Mouse (Mus musculus): ENCODE results near the gene Actr3b. TPM values are rescaled to one million over a fixed set of nuclear protein-coding genes. Genes with fewer than 3 reads are reported as not detected.

Actr3b gene
- polyA plus RNA-seq, 1 experiment from 2014 or later: 7.2 TPM

DNA sequence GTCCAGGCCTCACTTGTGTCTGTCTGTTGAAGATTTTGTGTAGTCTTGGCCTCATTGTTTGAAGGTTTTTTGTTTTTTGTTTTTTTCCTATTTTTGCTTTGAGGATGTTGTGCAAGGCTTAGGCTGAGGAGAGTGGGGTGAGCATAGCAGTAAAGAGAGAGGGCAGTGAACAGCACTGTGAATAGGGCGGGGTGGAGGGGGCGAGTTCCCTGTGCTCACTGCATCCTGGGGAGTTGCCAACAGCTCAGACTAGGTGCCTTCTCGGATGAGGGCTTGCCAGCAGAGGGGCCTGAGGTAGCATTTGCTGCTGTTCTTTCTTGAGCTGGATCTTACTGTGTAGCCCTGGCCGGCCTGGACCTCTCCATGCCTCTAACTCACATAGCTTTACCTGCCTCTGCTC is 41.9 kb downstream of the Actr3b start:
- Histone ChIP-seq H3K36me3 (no peaks in the 10 kb centered on the region), H3K9me3 (replicated peaks) (no peaks in the 10 kb centered on the region), H3K4me3 (no peak overlapping the region), H3K27me3 (ENCODE audit: low read depth, poor library complexity, severe bottlenecking) (no peaks in the 10 kb centered on the region), H3K27ac (replicated peaks) (no peak overlapping the region), H3K4me1 (peaks cover 6% of the 10 kb centered on the region; the same call in 1 of the 2 replicates)
- WGBS: 62% methylated on average over 4 of the region's 4 CpGs
- no peak for DNase-seq (ENCODE audit: low spot score)

DNA sequence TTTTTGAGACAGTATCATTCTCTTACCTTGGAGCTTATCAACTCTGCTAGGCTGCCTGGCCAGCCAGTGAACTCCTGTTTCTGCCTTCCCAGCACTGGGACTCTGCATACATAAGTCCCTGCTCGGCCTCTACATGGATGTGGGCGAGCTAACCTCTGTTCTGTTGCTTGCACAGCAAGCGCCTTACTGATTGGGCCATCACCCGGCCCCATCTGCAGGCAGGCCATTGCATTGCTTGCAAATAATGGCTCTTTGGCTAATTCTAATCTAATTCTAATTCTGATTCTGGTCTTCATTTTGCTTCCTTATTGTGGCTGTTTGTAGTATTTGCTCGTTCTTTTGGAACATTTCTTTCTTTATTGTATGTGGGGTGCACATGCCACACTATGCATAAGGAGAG is 44.8 kb downstream of the Actr3b start:
- Histone ChIP-seq H3K27me3 (ENCODE audit: low read depth, poor library complexity, severe bottlenecking) (no peaks in the 10 kb centered on the region), H3K27ac (replicated peaks) (no peak overlapping the region), H3K4me1 (peaks cover 4% of the 10 kb centered on the region; the same call in 1 of the 2 replicates), H3K36me3 (no peaks in the 10 kb centered on the region), H3K9me3 (replicated peaks) (no peaks in the 10 kb centered on the region), H3K4me3 (no peak overlapping the region)
- 88% methylated on average over 5 of the region's 5 CpGs for WGBS
- peak; percentile 3 for DNase-seq (ENCODE audit: low spot score)

DNA sequence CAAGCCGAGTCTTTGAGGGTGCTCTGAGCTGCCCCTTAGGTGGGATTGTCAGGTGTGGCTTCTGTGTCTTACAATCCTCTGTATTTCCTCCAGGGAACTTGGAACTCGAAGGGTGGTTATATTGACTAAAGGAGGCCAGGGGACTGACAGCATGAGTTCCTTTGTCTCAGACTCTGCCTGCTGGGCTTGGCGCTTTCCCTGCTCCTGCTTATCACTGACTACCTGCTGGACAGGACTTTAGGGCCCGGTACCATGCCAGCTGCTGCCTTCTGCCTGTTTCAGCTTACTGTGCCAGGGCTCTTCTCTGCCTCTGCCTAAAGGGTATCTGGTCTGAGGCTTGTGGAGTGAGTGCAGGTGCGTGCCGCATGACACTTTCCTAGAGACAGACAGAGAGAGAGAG is 53.1 kb downstream of the Actr3b start:
- no peak overlapping the region for H3K4me3 ChIP-seq

DNA sequence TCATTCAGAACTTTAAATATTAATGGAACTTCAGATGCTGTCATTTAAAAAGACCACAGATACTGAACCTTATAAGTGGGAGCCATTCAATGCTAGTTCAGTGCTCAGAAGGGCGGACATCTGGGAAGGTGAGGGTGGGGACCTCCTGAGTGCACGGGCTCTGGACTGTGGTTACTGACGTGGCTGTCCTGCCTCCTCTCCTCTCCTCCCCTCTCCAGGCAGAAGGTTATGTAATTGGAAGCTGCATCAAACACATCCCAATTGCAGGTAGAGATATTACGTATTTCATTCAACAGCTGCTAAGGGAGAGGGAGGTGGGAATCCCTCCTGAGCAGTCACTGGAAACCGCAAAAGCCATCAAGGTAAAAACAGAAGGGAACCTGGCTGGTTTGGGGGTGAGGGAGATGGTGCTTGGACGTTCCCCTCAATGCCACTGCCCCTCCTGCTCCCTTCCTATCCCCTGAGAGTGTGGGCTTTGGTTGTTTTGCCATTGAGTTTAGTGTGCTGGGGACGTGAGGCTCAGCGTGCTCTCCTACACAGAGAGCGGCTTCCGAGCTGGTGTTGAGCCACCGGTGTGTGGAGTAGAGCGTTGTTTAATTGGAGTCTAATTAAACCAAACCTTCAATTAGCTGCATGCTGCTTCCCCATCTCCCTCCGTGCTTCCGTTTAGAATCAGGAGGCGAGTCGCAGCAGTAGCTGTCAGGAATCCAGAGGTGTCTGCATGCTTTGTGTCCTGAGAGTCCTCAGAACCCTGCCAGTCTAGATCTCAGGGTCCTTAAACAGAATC is 69.7 kb downstream of the Actr3b start:
- no peaks in the 10 kb centered on the region for H3K27me3 ChIP-seq (ENCODE audit: low read depth, poor library complexity, severe bottlenecking)
- 83% methylated on average over 16 of the region's 16 CpGs for WGBS
- DNase-seq (ENCODE audit: low spot score): no peak
- H3K4me1 ChIP-seq: no peaks in the 10 kb centered on the region
- no peaks in the 10 kb centered on the region for H3K9me3 ChIP-seq (replicated peaks)
- no peak overlapping the region for H3K4me3 ChIP-seq
- no peak overlapping the region for H3K27ac ChIP-seq (replicated peaks)
- no peaks in the 10 kb centered on the region for H3K36me3 ChIP-seq

More for the DNA sequence above, 53.1 kb downstream of the Actr3b start:
- H3K9me3 ChIP-seq (replicated peaks): no peaks in the 10 kb centered on the region
- no peaks in the 10 kb centered on the region for H3K36me3 ChIP-seq
- no peaks in the 10 kb centered on the region for H3K4me1 ChIP-seq
- 57% methylated on average over 6 of the region's 6 CpGs for WGBS
- no peaks in the 10 kb centered on the region for H3K27me3 ChIP-seq (ENCODE audit: low read depth, poor library complexity, severe bottlenecking)
- no peak overlapping the region for H3K27ac ChIP-seq (replicated peaks)
- no peak for DNase-seq (ENCODE audit: low spot score)

DNA sequence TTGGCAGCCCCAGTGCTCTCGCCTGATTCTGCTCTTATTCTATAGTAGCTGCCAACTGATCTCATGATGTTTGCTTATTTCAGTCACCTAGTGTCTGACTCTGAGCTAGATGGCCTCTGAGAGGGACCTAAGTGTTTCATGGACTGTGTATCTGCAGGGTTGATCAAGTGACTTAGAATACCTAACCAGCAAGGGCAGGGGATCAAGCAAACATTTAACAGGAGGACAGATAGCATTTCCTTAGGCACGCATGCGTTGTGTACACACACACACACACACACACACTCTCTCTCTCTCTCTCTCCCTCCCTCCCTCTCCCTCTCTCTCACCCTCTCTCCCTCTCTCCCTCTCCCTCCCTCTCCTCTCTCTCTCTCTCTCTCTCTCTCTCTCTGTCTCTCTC is 71.0 kb downstream of the Actr3b start:
- H3K36me3 ChIP-seq: no peaks in the 10 kb centered on the region
- no peak overlapping the region for H3K4me3 ChIP-seq
- no peaks in the 10 kb centered on the region for H3K4me1 ChIP-seq
- H3K27ac ChIP-seq (replicated peaks): no peak overlapping the region
- WGBS: 83% methylated on average over 3 of the region's 3 CpGs
- H3K27me3 ChIP-seq (ENCODE audit: low read depth, poor library complexity, severe bottlenecking): no peaks in the 10 kb centered on the region
- no peaks in the 10 kb centered on the region for H3K9me3 ChIP-seq (replicated peaks)
- no peak for DNase-seq (ENCODE audit: low spot score)

DNA sequence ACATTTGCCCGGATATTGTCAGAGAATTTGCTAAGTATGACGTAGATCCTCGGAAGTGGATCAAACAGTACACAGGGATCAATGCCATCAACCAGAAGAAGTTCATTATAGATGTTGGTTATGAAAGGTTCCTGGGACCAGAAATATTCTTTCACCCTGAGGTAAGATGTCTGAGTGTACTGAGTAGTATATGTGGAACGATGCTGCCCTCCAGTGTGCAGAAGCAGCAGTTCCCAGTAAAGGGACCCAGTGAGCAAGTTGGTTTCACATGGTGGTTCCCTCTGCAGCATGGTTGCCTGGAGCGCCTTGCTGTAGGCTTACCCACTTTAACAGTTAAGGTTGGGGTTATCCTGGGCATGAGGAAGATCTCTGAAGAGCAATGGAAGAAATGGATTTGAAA is 71.8 kb downstream of the Actr3b start:
- Histone ChIP-seq H3K27ac (replicated peaks) (no peak overlapping the region), H3K4me3 (no peak overlapping the region), H3K27me3 (ENCODE audit: low read depth, poor library complexity, severe bottlenecking) (no peaks in the 10 kb centered on the region), H3K4me1 (no peaks in the 10 kb centered on the region), H3K9me3 (replicated peaks) (no peaks in the 10 kb centered on the region), H3K36me3 (no peaks in the 10 kb centered on the region)
- 78% methylated on average over 5 of the region's 5 CpGs for WGBS
- peak; percentile 35 for DNase-seq (ENCODE audit: low spot score)

DNA sequence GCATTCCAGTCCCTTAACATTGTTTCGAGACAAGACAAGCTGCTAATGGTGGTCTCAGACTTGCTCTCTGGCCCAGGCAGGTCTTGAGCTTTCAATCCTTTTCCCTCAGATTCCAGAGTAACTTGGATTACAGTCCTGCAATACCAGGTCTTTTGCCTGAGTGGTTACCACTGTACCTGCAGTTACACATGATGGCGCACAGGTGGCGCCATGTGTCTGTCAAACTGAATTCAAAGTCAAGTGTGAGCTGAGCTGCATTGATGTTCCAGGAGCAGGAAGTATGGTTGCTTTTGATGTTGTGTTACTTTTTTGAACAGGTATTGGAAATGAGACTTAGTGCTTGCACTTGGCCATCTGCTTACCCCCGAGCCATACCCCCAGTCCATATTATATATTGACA is 79.6 kb downstream of the Actr3b start:
- no peaks in the 10 kb centered on the region for H3K36me3 ChIP-seq
- no peak overlapping the region for H3K4me3 ChIP-seq
- no peaks in the 10 kb centered on the region for H3K9me3 ChIP-seq (replicated peaks)
- no peaks in the 10 kb centered on the region for H3K4me1 ChIP-seq
- H3K27me3 ChIP-seq (ENCODE audit: low read depth, poor library complexity, severe bottlenecking): no peaks in the 10 kb centered on the region
- 38% methylated on average over 4 of the region's 4 CpGs for WGBS
- peak; percentile 36 for DNase-seq (ENCODE audit: low spot score)
- no peak overlapping the region for H3K27ac ChIP-seq (replicated peaks)

DNA sequence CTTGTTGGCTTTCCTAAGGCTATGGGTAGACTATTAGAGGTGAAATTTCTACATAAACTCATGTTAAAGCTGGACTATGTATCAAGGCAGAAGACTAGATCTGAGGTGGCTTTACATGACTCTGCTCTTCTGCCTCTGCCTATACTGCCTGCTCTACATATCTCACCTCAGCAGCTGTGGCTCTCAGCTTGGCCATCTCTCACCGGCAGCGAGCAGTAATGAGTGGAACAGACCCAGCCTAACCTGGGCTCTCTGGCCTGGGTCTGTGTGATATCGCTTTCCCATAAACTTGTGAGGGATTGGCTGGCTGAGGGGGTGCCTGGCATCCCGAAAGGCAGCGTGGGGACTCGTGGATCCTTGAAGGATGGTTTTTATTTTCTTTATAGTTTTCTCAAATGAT is 86.8 kb downstream of the Actr3b start:
- no peak for DNase-seq (ENCODE audit: low spot score)
- Histone ChIP-seq H3K27me3 (ENCODE audit: low read depth, poor library complexity, severe bottlenecking) (no peaks in the 10 kb centered on the region), H3K9me3 (replicated peaks) (no peaks in the 10 kb centered on the region), H3K36me3 (no peaks in the 10 kb centered on the region), H3K4me1 (no peaks in the 10 kb centered on the region), H3K27ac (replicated peaks) (no peak overlapping the region), H3K4me3 (no peak overlapping the region)
- WGBS: 91% methylated on average over 6 of the region's 6 CpGs

DNA sequence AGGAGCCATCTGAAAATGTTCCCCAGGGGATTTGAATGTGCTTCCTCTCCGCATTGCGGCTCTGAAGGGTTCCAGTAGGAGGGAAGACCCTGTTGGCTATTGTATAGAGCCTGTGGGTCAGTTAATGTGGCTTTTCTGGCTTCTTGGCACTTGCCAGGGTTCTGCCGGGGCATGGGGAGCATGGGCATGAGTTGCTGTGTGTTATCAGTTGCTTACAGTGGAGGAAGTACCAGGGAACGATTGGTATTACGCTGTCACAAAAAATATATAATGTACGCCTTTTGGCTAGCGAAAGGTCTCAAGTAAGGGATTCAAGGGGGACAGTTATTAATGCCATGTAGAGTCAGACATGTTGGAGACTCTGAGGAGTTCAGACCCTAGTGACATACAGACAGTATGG is 87.4 kb downstream of the Actr3b start:
- Histone ChIP-seq H3K9me3 (replicated peaks) (no peaks in the 10 kb centered on the region), H3K4me1 (no peaks in the 10 kb centered on the region), H3K27me3 (ENCODE audit: low read depth, poor library complexity, severe bottlenecking) (no peaks in the 10 kb centered on the region), H3K36me3 (no peaks in the 10 kb centered on the region), H3K27ac (replicated peaks) (no peak overlapping the region), H3K4me3 (no peak overlapping the region)
- WGBS: 88% methylated on average over 7 of the region's 7 CpGs
- no peak for DNase-seq (ENCODE audit: low spot score)

DNA sequence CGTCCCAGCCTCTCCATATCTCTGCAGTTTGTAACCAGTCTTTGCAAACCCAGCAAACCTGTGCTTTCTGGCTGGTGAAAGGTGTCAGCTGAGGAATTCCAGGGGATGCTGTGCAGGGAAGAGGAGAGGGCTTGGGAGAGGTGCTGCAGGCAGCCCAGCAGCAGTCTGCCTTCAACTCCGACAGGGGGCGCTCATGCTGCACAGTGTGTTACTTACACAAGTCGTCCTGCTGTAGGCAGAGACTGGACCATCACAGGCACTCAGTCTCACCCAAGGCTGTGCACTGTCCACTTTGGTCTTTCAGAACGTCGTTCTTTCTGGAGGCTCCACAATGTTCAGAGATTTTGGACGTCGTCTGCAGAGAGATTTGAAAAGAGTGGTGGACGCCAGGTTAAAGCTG is 88.3 kb downstream of the Actr3b start:
- WGBS: 53% methylated on average over 9 of the region's 9 CpGs
- no peaks in the 10 kb centered on the region for H3K36me3 ChIP-seq
- peak; percentile 62 for DNase-seq (ENCODE audit: low spot score)

DNA sequence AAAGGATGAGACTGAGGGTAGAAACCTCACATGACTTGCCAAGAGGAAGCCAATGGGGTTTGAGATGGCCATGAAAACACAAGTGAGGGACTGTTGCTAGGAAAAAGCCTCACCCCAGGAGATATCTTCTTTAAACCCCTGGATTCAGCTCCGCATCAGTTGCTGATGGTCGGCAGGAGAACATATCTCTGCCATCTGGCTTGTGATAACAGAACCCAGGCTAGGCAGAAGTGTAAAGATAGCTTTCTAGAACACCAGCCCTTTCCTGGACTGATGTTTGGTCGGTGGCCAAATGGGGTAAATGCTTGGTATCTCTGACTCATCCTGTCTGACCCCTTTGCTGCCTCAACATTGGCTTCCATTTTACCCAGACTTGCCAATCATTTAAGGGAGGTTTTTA is 106.4 kb downstream of the Actr3b start:
- H3K4me1 ChIP-seq: no peaks in the 10 kb centered on the region
- no peaks in the 10 kb centered on the region for H3K36me3 ChIP-seq
- 83% methylated on average over 3 of the region's 3 CpGs for WGBS
- no peak overlapping the region for H3K27ac ChIP-seq (replicated peaks)
- no peak overlapping the region for H3K4me3 ChIP-seq
- no peak for DNase-seq (ENCODE audit: low spot score)
- H3K27me3 ChIP-seq (ENCODE audit: low read depth, poor library complexity, severe bottlenecking): no peaks in the 10 kb centered on the region
- H3K9me3 ChIP-seq (replicated peaks): no peaks in the 10 kb centered on the region

More for the DNA sequence above, 88.3 kb downstream of the Actr3b start:
- no peaks in the 10 kb centered on the region for H3K9me3 ChIP-seq (replicated peaks)
- H3K4me3 ChIP-seq: no peak overlapping the region
- no peaks in the 10 kb centered on the region for H3K27me3 ChIP-seq (ENCODE audit: low read depth, poor library complexity, severe bottlenecking)
- H3K4me1 ChIP-seq: no peaks in the 10 kb centered on the region
- H3K27ac ChIP-seq (replicated peaks): no peak overlapping the region

DNA sequence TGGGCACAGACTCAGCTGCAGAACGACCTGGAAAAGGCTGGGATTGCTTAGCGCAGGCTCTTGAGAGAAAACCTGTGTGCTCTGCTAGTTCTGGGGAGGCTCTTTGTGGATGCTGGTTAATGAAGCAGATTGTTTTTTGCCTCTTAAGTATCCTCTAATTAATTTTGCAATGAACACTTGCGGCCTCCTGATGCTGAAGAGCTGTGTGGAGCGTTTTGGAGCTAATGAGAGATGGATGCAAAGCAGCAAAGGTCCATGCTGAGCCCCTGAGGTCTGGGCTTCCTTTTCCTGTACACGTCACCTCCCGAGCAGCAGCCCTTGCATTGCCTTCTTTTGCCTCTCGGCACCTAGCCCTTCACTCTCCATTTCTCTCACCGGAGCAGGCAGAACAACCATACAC is 110.1 kb downstream of the Actr3b start:
- H3K27ac ChIP-seq (replicated peaks): no peak overlapping the region
- no peaks in the 10 kb centered on the region for H3K9me3 ChIP-seq (replicated peaks)
- WGBS: 83% methylated on average over 8 of the region's 8 CpGs
- H3K4me1 ChIP-seq: no peaks in the 10 kb centered on the region
- H3K36me3 ChIP-seq: no peaks in the 10 kb centered on the region
- H3K27me3 ChIP-seq (ENCODE audit: low read depth, poor library complexity, severe bottlenecking): no peaks in the 10 kb centered on the region
- H3K4me3 ChIP-seq: no peak overlapping the region
- no peak for DNase-seq (ENCODE audit: low spot score)

DNA sequence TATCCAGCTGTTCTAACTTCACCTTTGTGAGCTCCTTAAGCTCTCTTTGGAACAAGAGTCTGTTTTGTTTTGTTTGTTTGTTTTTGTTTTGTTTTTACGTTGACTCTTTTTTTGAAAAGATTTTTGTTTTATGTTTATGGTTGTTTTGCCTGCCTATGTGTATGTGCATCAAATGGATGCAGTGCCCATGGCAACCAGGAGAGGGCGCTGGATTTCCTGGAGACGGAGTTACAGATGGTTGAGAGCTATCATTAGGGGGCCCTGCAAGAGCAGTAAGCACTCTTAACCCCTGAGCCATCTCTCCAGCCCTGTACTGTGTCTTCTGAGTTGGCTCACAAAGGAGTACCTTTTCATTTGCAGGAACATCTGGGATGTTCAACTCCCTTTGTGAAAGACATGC is 110.8 kb downstream of the Actr3b start:
- no peak for DNase-seq (ENCODE audit: low spot score)
- Histone ChIP-seq H3K9me3 (replicated peaks) (no peaks in the 10 kb centered on the region), H3K4me1 (no peaks in the 10 kb centered on the region), H3K36me3 (no peaks in the 10 kb centered on the region), H3K4me3 (no peak overlapping the region), H3K27me3 (ENCODE audit: low read depth, poor library complexity, severe bottlenecking) (no peaks in the 10 kb centered on the region), H3K27ac (replicated peaks) (no peak overlapping the region)
- 55% methylated on average over 3 of the region's 3 CpGs for WGBS
